Mouse (Mus musculus) bone marrow macrophage, adult 2 months (primary cell): ENCODE results near the gene Gm28230.

ENCODE experiments used
- CTCF ChIP-seq: IDR thresholded peaks from 2 replicates; pipeline ENCODE4 v1.5.1; 2012; ENCODE audit warnings: low read depth, mild to moderate bottlenecking, low read length, moderate library complexity
- POLR2A ChIP-seq: IDR thresholded peaks from 2 replicates; pipeline ENCODE4 v1.6.1; 2012; ENCODE audit warnings: mild to moderate bottlenecking, low read depth, low read length, borderline replicate concordance

GRCm38 (mm10) chr2:74724244-74725015 lies 2.1 kb upstream of the Gm28230 start:
- no peak for TF ChIP-seq CTCF
- no peak for TF ChIP-seq POLR2A
